Mouse (Mus musculus) embryo, embryonic 10.5 days (tissue): Measurements from ENCODE around the gene Ankrd40.

Experiments
- DNase-seq: peaks from one replicate; pipeline ENCODE4 v3.0.0-alpha.2; 2015; ENCODE audit warnings: low spot score

The Ankrd40 gene

GRCm38 (mm10) chr11:94355521-94356217 is 27.9 kb downstream of the Ankrd40 start:
- no peak for DNase-seq

GRCm38 (mm10) chr11:94359168-94359567 is 31.4 kb downstream of the Ankrd40 start:
- no peak for DNase-seq

DNA sequence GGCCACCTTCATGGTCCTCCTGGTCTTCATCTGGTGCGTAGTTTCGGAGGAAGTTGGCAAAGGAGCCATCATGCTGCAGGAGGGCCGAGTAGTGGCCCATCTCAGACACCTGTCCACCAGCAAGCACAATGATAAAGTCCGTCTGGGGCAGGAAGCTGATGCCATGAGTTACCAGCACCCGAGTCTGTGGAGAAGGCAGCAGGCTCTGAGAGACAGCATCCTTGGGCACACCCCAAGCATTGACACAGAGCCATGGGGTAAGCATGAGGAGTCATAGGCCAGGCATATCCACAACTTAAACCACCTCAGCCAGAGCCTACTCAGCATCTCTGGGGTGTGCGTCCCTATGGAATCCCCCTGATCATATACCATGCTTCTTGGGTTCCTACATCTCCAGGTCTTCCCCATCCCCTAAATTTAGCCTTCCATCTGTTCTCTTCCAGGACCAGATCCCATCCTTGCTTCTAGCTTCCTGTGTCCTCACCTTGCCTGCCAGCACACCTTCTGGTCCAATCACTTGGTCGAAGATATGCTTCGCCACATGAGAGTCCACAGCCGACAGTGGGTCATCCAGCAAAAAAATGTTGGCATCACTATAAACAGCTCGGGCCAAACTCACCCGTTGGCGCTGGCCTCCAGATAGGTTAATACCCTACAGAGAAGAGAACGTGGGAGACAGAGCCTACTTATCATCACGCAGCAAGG is 33.5 kb downstream of the Ankrd40 start:
- DNase-seq: no peak

DNA sequence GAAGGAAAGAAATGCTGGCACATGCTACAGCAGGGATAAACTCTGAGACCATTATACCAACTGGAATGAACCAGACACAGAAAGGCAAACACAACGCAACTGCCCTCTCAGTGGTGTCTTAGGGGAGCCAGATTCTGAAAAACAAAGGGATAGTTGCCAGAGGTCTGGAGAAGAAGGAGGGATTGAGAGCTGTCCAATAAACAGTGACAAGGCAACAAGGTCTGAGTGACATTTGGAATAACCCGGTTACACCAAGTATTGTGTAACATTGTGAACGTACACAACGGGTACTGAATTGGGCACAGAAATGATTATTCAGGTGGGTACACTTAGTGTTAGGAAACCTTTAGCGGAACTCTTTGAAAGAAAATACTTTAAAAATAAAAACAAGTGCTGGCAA is 34.3 kb downstream of the Ankrd40 start:
- DNase-seq: no peak

- DNase-seq: no peak
These were observed 35.9 kb downstream of the Ankrd40 start for GRCm38 (mm10) chr11:94363690-94364089.

DNA sequence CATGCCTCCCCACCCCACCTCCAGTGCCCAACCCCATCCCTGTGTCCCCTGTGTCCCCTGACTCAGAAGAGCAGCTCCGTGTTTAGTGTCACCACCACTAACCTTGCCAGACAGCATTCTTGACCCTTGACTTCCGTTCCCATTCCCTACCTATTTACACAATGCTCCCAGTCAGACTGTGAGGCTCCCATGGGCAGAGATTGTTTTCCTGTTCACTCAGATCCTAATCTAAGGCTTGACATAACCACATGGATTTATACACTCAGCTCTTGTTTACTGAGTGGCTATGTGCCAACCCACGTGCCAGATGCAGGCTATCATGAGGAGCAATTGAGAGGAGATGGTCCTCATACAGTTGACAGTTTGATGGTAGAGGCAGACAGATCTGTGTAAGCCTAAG is 37.5 kb downstream of the Ankrd40 start:
- DNase-seq: no peak

GRCm38 (mm10) chr11:94369981-94370380 is 42.2 kb downstream of the Ankrd40 start:
- DNase-seq: no peak

DNA sequence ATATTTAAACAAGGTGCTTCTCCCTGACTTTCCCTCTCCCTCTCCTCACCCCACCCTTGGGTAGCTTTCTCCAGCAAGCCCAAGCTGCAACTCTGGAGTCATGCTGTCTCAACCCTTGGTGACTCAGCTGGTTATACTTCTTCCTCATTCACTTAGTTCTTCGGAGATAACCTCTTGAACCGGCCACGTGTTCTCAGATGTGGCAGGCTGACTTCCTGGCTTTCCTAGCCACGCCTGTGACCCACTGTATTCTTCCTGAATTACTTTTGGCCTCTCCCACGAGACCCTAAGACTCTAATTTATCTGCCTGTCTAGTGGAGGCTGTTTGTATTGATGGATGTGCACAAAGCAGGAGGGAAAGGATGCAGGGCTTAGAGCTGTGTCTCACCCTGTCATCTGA is 43.0 kb downstream of the Ankrd40 start:
- peak; percentile 25 for DNase-seq

GRCm38 (mm10) chr11:94374276-94374948 is 46.6 kb downstream of the Ankrd40 start:
- DNase-seq: no peak

DNA sequence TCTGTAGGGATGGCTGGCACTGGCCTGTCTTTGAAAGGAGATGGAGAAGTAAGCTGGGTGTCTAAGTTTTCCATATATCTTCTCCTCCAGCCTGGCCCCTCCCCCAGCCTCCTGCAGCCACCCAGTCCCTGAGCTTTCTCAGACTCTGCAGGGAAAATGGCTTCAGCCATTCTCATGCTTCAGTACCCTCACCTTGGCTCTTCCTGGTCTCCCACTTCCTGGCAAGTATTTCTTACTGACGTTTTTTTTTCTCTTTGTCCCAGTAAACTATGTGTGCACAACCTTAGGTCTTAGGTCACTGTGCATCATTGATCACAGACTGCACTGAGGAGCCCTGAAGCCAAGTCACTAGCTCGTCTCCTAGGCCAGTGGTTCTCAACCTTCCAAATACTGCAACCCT is 51.3 kb downstream of the Ankrd40 start:
- no peak for DNase-seq

DNA sequence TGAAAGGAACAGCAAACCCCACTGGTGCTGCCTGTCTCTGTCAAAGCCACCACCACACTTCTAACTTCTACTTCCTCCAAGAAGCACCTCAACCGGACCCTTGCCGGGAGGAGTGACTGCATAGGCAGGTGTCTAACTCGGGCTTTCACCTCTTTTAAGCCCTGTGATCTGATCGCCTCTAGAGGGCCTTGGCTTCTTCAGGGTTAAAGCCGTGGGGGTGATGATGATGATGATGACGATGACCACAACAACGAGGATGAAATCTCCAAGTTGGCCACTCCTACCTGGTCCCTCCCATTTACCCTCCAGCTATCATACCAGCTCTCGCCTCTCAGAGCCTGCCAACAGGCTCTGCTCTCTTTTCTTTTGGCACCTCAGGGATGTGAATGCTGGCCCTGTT is 51.9 kb downstream of the Ankrd40 start:
- no peak for DNase-seq

- DNase-seq: peak; percentile 71
These were observed 58.4 kb downstream of the Ankrd40 start for GRCm38 (mm10) chr11:94385977-94386771.

- DNase-seq: no peak
These were observed 60.0 kb downstream of the Ankrd40 start for GRCm38 (mm10) chr11:94387756-94388155.

GRCm38 (mm10) chr11:94389021-94389420 is 61.2 kb downstream of the Ankrd40 start:
- no peak for DNase-seq

DNA sequence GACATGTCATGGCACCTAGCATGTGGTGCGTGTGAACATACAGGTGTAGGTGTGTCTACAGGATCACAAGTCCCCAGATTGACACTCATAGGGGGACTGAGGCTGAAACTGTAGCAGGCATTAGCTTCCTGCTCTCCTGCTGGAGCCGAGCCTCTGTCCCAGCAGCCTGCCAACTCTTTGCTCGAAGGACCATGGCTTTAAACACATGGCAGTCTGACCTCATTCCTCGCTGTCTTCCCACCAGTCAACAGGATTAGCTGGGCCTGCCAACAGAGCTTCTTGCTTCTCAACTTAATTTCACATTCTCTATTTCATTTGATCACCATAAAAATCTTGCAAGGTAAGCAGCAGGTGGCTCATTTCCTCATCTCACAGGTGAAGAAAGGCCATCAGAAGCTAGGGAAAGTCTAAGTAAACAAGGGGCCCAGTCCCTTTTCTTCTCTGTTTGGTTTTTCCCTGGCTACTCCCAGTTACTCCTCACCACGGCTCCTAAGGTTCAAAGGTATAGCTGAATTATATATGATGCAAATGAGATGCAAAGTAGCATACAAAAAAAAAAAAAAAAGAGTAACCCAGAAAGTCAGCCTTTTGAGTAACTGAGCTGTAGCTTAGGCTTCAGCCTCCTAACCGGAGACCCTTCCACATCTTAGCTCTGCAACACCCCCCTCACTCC is 62.1 kb downstream of the Ankrd40 start:
- DNase-seq: no peak

DNA sequence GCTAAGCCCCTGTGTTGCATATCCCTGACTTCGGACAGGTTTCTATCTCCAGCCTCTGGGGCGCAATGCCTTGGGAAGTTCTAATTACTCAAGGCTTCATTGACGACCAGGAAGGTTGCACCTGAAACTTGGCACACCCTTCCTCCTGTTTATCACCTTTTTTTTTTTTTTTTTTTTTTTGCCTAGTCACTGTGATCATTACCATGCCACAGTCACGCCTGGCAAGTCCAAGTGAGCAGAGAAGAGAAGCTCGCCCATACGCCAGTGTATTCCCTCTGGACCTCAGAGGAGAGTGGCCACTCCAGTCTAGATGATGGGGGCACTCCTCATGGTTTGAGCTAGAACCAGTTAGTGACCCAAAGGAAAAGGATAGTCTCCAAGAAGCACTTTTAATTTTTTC is 63.0 kb downstream of the Ankrd40 start:
- DNase-seq: no peak
